Mouse (Mus musculus) ES-Bruce4 (cell line): Measurements from ENCODE around the gene Ascc3. TPM values are rescaled to one million over a fixed set of nuclear protein-coding genes. Genes with fewer than 3 reads are reported as not detected.

ENCODE experiments used
- H3K27ac ChIP-seq: 2 replicates; pipeline ENCODE4 v1.5.1; 2012; ENCODE audit warnings: low read length, inconsistent platforms; ENCODE audit not compliant: insufficient read depth
- H3K27me3 ChIP-seq: 2 replicates; pipeline ENCODE4 v1.6.1; 2012; ENCODE audit warnings: mild to moderate bottlenecking, low read length, inconsistent platforms; ENCODE audit not compliant: control insufficient read depth, poor library complexity, insufficient read depth, severe bottlenecking
- H3K36me3 ChIP-seq: 2 replicates; pipeline ENCODE4 v1.6.1; 2012; ENCODE audit warnings: inconsistent platforms, mild to moderate bottlenecking, low read length, moderate library complexity; ENCODE audit not compliant: control insufficient read depth, poor library complexity, insufficient read depth, severe bottlenecking
- H3K4me1 ChIP-seq: one replicate; pipeline ENCODE4 v1.8.1; 2011; ENCODE audit warnings: low read length; ENCODE audit not compliant: control insufficient read depth, insufficient read depth
- H3K4me3 ChIP-seq: 2 replicates; pipeline ENCODE4 v1.5.1; 2011; ENCODE audit warnings: low read depth, mild to moderate bottlenecking, low read length
- H3K9ac ChIP-seq: 2 replicates; pipeline ENCODE4 v1.6.1; 2012; ENCODE audit warnings: low read depth, mild to moderate bottlenecking, inconsistent platforms; ENCODE audit not compliant: poor library complexity, severe bottlenecking
- H3K9me3 ChIP-seq: replicated peaks from 2 replicates; pipeline ENCODE4 v1.6.1; 2012; ENCODE audit warnings: mild to moderate bottlenecking, low read length, inconsistent platforms; ENCODE audit not compliant: control insufficient read depth, poor library complexity, insufficient read depth, severe bottlenecking
- CTCF ChIP-seq: IDR thresholded peaks from one replicate; pipeline ENCODE4 v1.8.1; 2011; ENCODE audit warnings: low read depth, low read length
- EP300 ChIP-seq: IDR thresholded peaks from 2 replicates; pipeline ENCODE4 v1.6.1; 2011; ENCODE audit warnings: low read depth, low read length; ENCODE audit not compliant: insufficient read depth
- POLR2A ChIP-seq: IDR thresholded peaks from one replicate; pipeline ENCODE4 v1.8.1; 2011; ENCODE audit warnings: low read length; ENCODE audit not compliant: insufficient read depth
- polyA plus RNA-seq: library from polyadenylated mRNA; stranded (reverse); fragments of >200 nt; gene quantifications from 2 replicates; pipeline ENCODE4 v1.2.4, GENCODE M21; 2011; ENCODE audit warnings: low read depth; ENCODE audit not compliant: missing spikeins, insufficient read depth, insufficient read length

Gene Ascc3
- polyA plus RNA-seq, 1 experiment = 39.1 TPM

GRCm38 (mm10) chr10:50896767-50897390, 304.4 kb downstream of the Ascc3 start:
- Histone ChIP-seq H3K4me1 (no peaks in the 10 kb centered on the region), H3K4me3 (no peak overlapping the region), H3K27ac (no peak overlapping the region), H3K36me3 (no peaks in the 10 kb centered on the region), H3K9ac (no peak overlapping the region), H3K9me3 (no peaks in the 10 kb centered on the region; the same call in 1 of the 2 replicates), H3K27me3 (peaks cover 33% of the 10 kb centered on the region)
- TF ChIP-seq POLR2A = no peak
- TF ChIP-seq EP300 = no peak
- TF ChIP-seq CTCF = no peak

- TF ChIP-seq CTCF = no peak
- no peak for TF ChIP-seq POLR2A
- peaks cover 29% of the 10 kb centered on the region for H3K27me3 ChIP-seq
- no peaks in the 10 kb centered on the region for H3K36me3 ChIP-seq
- no peaks in the 10 kb centered on the region; the same call in 1 of the 2 replicates for H3K9me3 ChIP-seq
- no peak overlapping the region for H3K27ac ChIP-seq
- H3K4me3 ChIP-seq = no peak overlapping the region
- no peak overlapping the region for H3K9ac ChIP-seq
- H3K4me1 ChIP-seq = no peaks in the 10 kb centered on the region
Measured at GRCm38 (mm10) chr10:50897530-50898471, 305.3 kb downstream of the Ascc3 start.

- Histone ChIP-seq H3K27ac (no peak overlapping the region), H3K36me3 (no peaks in the 10 kb centered on the region), H3K4me3 (no peak overlapping the region), H3K27me3 (peaks cover 21% of the 10 kb centered on the region), H3K9me3 (no peaks in the 10 kb centered on the region; the same call in 1 of the 2 replicates), H3K4me1 (no peaks in the 10 kb centered on the region), H3K9ac (no peak overlapping the region)
- TF ChIP-seq POLR2A (no peak), EP300 (no peak), CTCF (no peak)
Measured at GRCm38 (mm10) chr10:50898621-50899020, 306.2 kb downstream of the Ascc3 start.

- no peaks in the 10 kb centered on the region for H3K36me3 ChIP-seq
- 0 out of 2 replicates have a peak overlapping the region, but pooled peaks have one; percentile 45 for H3K4me3 ChIP-seq
- H3K9me3 ChIP-seq = no peaks in the 10 kb centered on the region
- H3K9ac ChIP-seq = no peak overlapping the region
- peaks cover 18% of the 10 kb centered on the region for H3K27me3 ChIP-seq
- no peaks in the 10 kb centered on the region for H3K4me1 ChIP-seq
- TF ChIP-seq CTCF (no peak), EP300 (no peak), POLR2A (no peak)
- H3K27ac ChIP-seq = no peak overlapping the region
Measured at GRCm38 (mm10) chr10:50899846-50900745, 307.6 kb downstream of the Ascc3 start.
